Mouse (Mus musculus): ENCODE measurements around the gene Nnmt.

GRCm38 (mm10) chr9:48586332-48586731 is 18.6 kb downstream of the Nnmt start:
- TF ChIP-seq CTCF (IDR thresholded peaks at IDR 0.05) (peak; percentile 82), EP300 (IDR thresholded peaks at IDR 0.05) (no peak)

All from lung, postnatal 0 days (tissue).